Mouse (Mus musculus): ENCODE results near the gene Gm44502.

Gm44502 gene

DNA sequence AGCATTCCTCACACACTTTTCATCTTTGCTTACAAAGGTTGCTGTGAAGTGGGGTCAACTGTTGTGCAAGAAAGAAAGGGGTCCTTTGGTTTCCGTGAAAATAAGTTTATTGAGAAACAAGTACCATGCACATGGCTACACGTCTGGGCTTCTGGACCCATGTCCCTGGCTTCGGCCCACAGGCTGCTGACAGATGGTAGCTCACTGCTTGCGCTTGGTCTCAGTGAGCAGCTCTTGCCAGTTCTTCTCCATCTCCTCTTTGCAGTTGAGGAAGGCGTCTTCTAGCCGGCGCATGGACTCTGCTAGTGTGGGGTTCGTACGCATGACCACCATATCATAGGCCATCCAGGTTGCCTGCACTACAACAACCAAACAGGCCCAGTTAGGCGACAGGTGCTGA is 39.4 kb downstream of the Gm44502 start:
- no peak for DNase-seq

DNA sequence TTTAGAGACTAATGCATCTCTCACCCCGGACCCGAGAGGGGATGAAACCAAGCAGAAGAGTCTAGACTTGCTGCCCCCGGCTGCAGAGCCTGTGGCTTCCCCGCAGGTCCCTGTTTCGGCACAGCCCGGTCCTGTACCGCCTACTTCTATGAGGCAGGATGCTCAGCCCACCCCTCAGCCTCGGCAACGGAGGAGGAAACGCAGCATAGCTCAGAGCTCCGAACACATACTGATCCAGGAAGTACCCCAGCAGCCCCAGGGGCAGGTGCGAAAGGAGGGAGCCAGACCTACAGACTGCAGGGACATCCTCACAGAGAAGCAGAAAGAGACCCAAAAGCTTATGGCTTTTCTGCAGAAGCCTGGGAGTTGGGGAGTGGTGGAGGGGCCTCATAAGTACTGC is 42.4 kb downstream of the Gm44502 start:
- no peak for DNase-seq

DNA sequence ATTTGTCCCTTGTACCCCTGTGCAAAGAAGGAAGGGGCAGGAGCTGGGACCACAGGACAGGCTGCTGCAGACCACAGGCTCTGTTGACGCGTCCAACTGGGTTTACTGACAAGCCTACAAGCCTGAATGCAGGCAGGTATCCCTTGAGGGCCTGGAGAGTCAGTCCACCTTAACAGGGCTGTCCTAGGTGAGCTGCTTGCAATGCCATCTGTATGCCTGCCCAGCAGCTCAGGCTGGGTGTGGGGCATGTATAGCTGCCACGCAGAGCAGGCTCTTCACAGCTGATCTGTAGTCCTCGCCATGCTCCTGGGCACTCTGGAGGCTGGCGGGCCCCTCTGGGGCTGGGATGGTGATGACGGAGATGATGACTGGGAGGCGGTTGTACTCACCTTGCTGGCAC is 44.9 kb downstream of the Gm44502 start, which contains the start of gene Klhdc7b:
TSS of gene Klhdc7b (plus strand) at position 301 of the 400 bp plus-strand sequence.
- DNase-seq, result no peak

DNA sequence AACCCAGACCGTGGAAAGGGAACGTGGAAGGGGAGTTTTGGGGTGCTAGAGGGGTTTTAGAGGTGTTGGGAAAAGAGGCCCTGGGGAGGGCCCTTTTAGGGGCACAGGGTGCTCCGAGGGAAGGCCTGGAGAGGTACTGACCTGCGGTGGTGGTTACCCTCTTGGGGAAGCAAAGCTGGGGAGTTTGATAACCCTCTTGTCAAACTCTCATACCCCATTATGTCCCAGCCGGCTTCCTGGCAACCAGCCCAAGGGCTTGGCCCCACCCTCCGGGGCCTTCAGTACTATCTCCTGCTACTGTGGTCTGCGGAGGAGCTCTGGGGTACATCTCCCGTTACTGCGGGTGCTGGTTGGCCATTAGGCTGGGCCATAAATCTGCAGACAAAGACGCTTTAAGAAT is 50.1 kb downstream of the Gm44502 start:
- DNase-seq, result no peak

DNA sequence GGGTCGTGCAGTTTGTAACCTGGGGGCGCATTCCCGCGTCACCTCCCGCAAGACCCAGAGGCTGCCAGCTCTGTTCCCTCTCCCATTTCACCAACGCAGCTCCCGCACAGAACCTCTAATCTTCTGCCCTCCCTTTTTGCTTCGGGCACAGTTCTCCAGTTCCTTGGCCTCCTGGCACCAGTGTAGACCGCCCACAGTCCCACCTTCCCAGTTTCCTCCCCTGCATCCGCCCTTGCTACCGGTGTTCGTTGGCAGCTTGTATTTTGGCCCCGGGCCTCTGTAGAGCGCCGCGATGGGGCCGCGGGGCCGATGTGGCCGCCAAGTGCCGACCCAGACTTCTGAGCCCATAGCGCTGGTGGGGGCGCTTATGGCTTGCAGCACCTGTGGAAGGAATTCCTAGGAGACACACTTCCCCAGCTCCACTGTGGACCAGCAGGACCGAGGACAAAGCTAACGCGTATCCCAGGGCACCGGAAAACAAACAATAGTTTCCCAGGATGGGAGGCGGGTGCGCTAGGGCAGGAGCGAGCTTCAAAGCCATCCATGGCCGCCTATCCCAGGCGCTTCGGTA is 50.6 kb downstream of the Gm44502 start, which contains the start of gene Odf3b:
TSS of gene Odf3b (minus strand) at position 452 of the 571 bp plus-strand sequence.
- no peak for DNase-seq

DNA sequence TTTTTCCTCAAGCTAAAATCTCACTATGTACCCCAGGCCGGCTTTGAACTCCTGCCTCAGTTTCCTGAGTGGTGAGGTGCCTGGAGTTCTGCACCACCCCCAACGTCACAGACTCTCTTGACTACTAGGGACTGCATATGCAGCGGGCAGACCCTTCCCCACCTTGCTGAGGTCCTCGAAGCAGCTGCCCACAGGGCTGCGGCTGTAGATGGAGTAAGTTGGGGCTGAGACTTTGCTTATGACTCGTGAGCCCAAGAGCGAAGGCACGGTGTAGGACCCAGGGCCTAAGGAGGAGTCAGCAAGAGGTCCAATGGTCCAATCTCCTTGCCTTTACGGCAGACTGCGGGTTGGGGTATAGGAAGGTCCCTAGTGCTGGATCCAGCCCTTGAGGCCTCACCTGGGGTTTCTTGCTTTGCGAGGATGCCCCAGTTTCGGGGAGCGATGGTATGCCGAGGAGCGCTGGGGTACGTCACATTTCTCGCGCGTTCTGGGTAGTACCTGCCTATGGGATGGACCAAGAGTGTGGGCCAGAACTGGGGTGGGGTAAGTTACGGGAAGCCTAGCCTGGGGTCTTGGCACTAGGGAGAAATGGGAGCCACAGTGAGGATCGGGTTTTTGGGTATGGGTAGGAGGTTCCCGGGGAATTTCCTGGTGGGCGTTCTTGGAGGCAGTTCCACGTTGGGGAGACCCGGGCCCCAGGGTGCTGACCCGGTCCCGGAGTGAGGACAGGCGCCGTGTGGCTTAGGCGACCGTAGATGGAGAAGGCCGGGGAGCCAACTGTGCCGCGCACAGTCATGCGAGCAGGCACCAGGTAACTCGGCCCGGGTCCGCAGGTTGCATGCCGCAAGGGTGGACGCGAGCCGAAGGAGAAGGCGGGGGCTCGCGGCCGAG is 51.3 kb downstream of the Gm44502 start:
- DNase-seq, result no peak

DNA sequence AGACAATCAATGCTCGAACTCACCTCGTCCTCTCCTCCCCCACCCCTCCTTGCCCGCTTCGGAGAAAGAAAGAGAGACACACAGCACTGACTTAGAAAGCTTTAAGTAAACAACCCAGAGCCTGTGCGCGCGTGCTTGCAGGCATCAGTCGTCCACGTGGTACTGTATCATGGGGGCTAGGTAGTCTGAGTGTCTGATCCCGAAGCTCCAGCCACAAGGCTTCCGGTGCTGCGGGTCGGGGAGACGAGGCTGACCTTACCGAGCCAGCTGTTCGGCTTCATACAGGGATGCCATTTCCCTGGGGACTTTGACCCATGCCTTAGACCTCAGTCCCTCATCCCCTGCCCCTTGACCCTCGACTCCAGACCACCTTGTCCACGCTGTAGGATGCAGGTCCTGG is 52.1 kb downstream of the Gm44502 start:
- no peak for DNase-seq

DNA sequence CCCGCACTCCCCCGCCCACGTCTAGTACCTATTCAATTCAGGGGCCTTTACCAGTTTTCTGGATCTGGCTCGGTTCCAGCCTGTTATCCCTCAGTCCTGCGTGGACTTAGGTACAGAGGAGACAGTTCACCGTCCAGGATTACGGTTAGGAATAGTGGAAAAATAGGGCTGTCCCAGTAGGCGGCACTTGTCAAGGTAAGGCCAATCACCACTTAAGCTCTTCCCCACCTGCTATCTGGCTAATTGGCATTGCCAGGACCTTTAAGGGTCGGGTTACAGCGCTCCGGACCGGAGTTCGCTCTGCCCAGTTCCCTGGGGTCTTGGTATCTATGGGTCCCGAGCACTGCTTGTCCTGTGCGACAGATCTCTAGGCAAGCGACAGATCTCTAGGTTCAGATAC is 52.5 kb downstream of the Gm44502 start, which contains the start of gene Tymp:
TSS of gene Tymp (minus strand) at position 83 of the 400 bp plus-strand sequence.
- DNase-seq, result no peak

DNA sequence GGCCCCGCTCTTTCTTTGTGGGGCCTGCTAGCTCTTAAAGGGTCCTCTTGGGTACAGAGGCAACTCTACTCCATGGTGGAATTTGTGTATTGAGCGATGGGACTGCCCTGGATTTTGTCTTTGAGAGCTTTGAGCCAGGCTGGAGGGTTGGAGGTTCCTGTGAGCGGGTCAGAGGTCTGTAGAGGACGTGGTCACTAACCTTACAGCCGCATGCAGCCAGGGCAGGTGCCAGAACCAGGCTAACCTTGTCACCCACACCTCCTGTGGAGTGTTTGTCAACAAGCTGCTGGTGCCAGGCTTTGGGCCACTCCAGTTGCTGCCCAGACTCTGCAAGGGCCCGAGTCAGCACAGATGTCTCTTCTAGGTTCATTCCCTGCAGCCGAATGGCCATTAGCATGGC is 53.5 kb downstream of the Gm44502 start:
- no peak for DNase-seq

DNA sequence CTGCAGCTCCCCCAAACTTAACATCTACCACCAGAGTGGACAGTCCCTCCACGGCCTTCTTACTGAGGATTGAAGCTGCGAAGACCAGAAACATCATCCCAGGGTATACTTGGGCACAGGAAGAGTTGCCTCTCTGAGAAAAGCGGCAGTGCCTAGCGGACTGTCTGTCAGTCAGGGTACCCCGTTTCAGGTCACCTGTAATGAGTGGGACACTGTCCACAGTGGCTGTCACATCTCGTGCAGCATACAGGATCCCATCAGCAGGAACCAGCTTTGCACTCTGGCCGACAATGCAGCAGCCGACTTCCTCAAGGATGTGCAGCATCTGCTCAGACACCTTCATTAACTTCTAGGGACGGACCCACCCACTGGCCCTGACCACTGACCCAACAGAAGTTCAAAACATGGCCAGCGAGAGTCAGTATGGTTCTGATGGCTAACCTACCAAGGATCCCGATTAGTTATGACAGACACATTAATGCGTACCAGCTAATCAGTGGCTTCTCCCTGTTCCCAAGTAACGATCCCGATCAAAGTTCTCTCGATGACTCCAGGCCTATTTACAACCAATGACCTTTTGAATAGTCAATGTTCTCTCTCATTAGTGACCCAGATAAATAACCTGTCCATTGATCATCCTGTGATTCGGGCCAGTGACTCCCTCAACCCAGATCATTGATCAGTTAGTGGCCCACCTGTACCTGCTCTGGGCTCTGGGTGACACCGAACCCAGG is 54.5 kb downstream of the Gm44502 start:
- no peak for DNase-seq

DNA sequence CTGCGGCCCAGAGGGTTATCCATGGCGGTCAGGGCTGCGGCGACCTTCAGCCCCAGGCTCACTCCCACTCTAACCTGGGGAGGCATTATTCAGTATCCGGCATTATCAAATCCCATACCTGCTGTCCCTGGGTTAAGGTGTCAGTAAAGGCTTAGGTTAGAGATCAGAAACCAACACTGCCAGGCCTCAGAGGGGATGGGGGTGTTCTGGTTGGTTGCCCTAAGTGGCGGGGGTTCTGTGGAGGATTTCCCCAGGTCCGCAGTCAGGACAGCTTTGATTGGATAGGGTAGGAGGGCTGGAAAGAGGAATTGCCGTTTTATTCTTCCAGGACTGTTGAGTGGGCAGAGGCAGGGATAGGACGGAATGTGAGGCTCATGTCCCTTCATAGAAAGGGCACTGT is 55.2 kb downstream of the Gm44502 start:
- no peak for DNase-seq

DNA sequence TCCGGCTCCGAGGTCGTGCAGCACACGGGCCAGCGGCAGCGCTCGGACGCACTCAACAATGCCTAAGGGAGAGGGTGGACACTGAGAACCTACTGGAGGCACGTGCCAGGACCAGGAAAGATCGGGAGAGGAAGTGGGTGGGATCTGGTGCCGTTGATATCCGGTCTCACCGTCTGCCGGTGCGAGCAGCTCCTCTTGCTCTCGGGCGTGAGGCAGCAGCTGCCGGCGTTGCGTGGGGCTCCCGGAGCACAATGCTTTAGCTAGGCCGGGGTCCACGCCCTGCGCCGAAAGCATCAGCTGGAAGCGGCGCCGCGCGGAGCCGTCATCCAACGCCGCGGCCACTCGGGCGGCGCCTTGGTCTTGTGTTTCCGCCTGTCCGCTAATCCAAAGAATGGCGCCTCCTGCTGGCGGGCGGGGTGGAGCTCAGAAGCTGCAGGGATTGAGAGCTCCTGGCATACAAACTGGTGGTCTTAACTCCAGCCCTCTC is 55.7 kb downstream of the Gm44502 start, which contains the start of gene Sco2:
TSS of gene Sco2 (minus strand) at position 85 of the 487 bp plus-strand sequence.
- DNase-seq, result peak; percentile 93

DNA sequence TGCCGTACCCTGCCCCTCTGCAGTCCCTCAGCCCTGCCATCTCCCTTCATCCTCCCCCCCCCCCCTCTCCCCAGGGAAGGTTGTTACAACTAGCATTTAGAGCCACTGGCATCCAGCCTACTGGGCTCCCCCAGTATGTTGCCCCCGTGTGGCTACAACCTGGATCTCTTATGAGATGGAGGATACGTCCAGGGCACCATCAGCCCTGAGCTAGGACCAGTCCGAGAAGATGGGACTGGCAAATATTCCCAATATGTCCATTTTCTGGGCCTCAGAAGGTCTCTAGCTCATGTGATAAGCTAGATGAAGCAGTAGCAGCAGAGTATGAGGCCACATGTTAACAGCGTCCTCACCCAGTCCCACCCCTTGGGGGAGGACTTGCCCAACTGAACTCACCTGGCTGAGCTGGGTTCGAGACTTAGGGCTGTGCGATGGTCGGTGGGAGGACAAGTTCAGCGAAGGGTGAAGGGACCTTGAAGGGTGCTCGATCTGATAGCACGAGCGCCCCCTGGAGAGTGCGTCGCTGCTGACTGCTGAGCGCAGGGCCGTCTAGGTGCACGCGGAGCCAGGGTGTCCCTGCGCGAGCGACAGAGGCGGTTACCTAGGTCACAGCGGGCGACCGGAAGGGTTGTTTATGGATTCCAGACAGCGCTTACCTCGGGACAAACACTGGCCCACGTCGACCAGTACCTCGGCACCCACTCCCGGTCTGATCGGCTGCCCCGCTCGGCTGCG is 56.3 kb downstream of the Gm44502 start:
- DNase-seq, result peak; percentile 88

DNA sequence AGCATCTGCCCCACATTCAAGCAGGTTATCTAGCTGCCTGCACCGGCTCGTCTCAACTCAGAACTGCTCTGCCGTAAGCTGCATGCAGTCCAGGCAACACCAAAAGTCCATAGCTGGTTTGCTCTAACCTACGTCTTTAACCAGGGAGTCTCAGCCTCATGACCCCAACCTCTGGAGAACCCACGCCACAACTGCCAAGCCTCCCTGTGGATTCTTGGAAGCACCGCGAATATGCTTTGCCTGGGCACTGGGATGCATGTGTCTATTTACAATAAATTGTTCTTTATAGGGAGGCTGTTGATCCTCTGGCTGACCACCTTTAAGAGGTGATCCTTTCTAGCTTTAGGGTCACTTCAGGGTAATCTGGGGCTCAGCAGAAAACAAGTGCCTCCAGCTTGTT is 57.0 kb downstream of the Gm44502 start:
- DNase-seq, result no peak

DNA sequence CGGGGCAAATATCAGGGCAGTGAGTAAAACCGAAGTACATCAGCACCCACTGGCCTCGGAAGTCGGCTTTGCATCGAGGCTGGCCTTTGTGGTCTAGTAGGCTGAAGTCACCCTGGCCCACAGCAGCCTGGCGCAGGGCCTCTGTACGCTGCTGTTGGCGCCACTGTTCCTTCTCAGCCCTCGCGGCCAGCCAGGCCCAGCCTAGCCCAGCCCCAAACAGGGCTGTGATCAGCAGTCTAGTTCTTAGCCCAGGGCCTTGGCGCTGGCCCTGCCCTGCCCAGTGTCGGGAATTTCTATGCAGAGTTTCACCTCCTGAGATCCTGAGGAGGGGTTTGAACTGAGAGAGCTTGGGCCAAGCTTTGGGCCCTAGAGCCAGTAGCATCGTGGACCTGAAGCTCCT is 57.4 kb downstream of the Gm44502 start:
- no peak for DNase-seq
